19 mouse cellular contexts compared by ENCODE assay signal in the genomic region with DNA sequence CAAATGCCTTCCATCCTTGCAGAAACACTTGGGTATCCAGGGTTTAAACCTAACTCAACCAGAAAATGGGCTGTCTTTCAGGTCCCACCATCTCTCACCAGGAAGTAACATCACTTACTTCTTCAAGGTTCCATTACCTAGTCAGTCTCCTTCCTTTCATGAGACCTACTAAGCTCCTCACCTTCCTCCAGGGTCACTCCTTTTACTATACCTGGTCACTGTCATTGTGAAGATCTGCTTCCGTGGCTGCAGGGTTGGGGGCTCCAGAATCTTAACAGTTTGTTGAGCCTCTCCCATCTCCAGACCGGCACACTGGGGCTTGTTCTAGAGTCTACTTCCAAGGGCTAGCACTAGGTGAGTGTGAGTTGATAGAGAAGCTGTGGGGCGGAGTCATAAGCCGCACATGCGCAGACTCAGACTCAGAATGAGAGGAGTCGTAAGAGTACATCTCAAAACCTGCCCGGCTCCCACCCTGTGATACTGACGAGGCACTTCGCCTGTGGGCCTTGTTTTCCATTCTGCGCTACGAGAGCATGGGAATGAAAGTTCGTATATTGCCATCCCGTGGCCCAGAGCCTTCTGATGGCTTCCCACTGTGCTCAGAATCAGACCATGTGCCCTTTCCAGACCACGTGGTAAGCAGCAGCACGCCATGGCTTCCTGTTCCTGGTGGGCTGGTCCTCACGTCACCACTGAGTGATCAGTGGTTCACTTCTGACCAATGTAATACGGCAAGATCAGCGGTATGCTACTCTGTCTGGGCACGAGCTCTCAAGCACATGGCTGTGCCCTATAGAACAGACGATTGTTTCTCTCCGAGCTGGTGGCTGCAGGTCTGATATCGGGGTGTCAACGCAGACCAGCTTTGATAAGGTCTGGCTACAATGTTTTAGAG.
"Had no signal": no experiment of that assay in that cellular context is flagged by ENCODE, and none has a peak within 500 bp of the region (broad histone marks: within the 10 kb centered on the region; RNA-seq: fewer than 3 reads in every experiment).

No protein-coding gene starts in this region.

- H3K27me3 ChIP-seq: limb, embryonic 12.5 days; limb, embryonic 15.5 days; liver, embryonic 13.5 days; midbrain, embryonic 12.5 days; midbrain, embryonic 15.5 days; neural tube, embryonic 12.5 days; neural tube, embryonic 15.5 days had no signal

- H3K4me2 ChIP-seq: limb, embryonic 12.5 days; limb, embryonic 15.5 days; liver, embryonic 13.5 days; midbrain, embryonic 12.5 days; midbrain, embryonic 15.5 days; neural tube, embryonic 12.5 days; neural tube, embryonic 15.5 days had no signal

- H3K4me1 ChIP-seq: limb, embryonic 12.5 days; limb, embryonic 15.5 days; liver, embryonic 13.5 days; midbrain, embryonic 12.5 days; midbrain, embryonic 15.5 days; neural tube, embryonic 12.5 days; neural tube, embryonic 15.5 days had no signal

- H3K9ac ChIP-seq: limb, embryonic 12.5 days; limb, embryonic 15.5 days; liver, embryonic 13.5 days; midbrain, embryonic 12.5 days; midbrain, embryonic 15.5 days; neural tube, embryonic 12.5 days; neural tube, embryonic 15.5 days had no signal

- H3K9me3 ChIP-seq: limb, embryonic 12.5 days; limb, embryonic 15.5 days; liver, embryonic 13.5 days; midbrain, embryonic 12.5 days; midbrain, embryonic 15.5 days; neural tube, embryonic 12.5 days; neural tube, embryonic 15.5 days had no signal

- H3K36me3 ChIP-seq: limb, embryonic 12.5 days; limb, embryonic 15.5 days; liver, embryonic 13.5 days; midbrain, embryonic 12.5 days; midbrain, embryonic 15.5 days; neural tube, embryonic 12.5 days; neural tube, embryonic 15.5 days had no signal

- H3K4me3 ChIP-seq: limb, embryonic 12.5 days; limb, embryonic 15.5 days; liver, embryonic 13.5 days; midbrain, embryonic 12.5 days; midbrain, embryonic 15.5 days; neural tube, embryonic 12.5 days; neural tube, embryonic 15.5 days had no signal

- ATAC-seq: midbrain, embryonic 15.5 days had no signal

- DNase-seq: kidney, adult 9 months; kidney, postnatal 14 days; kidney, postnatal 4 days; left cerebral cortex, postnatal 4 days; liver, embryonic 13.5 days; lung, adult 2 months; lung, postnatal 14 days; right cerebral cortex, adult 18-20 months; right cerebral cortex, postnatal 14 days; right cerebral cortex, postnatal 4 days; thymus, adult 18-20 months; thymus, postnatal 36 days had no signal

- H3K27ac ChIP-seq: limb, embryonic 12.5 days; limb, embryonic 15.5 days; liver, embryonic 13.5 days; midbrain, embryonic 12.5 days; midbrain, embryonic 15.5 days; neural tube, embryonic 12.5 days; neural tube, embryonic 15.5 days; stomach, postnatal 0 days had no signal
